Mouse (Mus musculus): ENCODE results near the gene Atp13a3.

The Atp13a3 gene

DNA sequence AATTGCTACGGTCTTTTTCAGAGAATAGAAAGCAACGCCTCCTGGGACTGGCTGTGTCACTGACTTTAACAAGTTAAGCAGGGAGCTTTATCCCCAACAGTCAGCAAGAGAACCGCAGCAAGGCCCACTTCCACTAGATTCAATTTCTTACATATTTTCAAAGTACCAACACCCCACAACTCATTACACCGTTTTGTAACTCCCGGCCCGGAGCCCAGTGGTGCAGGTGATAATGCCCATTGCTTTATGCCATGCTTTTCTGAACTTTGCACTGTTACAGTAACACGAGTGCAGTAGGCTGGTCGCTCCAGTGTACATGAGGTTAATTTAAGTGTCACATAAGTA lies 95.6 kb downstream of the Atp13a3 start:
- no peak for DNase-seq

DNA sequence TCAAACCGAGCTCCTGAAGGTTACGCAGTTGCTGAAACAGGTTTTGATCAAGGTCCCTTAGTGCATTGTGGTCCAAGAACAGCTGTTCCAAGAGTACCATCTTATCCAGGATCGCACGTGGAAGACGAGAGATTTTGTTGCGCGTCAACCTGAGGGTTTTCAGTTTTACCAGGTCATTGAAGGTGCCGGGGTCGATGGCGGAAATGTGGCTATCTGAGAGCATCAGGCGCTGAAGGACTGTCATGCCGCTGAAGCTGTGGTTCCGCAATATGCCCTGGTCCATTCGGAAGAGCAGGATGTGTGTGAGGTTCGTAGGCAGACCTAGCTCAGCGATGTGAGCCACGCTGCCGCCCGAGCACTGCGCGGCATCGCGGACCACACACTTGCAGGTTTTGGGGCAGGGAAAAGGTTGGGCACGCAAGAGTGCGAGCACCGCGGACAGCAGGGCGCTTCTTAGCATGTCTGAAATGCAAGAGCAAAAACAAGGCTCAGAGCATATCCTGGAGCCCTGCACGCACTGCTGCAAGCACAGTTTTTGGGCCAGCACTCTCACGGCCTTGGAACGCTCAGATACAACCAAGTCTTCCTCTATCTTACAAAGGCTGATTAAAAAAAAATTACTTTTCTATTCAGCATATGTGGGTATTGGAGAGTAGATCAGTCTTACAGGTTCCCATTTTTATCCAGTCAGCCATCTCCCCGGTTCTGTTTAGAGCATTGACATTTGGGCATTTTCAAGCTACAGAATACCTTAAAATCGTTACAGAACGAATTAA lies 96.2 kb downstream of the Atp13a3 start:
- peak; percentile 48 for DNase-seq

DNA sequence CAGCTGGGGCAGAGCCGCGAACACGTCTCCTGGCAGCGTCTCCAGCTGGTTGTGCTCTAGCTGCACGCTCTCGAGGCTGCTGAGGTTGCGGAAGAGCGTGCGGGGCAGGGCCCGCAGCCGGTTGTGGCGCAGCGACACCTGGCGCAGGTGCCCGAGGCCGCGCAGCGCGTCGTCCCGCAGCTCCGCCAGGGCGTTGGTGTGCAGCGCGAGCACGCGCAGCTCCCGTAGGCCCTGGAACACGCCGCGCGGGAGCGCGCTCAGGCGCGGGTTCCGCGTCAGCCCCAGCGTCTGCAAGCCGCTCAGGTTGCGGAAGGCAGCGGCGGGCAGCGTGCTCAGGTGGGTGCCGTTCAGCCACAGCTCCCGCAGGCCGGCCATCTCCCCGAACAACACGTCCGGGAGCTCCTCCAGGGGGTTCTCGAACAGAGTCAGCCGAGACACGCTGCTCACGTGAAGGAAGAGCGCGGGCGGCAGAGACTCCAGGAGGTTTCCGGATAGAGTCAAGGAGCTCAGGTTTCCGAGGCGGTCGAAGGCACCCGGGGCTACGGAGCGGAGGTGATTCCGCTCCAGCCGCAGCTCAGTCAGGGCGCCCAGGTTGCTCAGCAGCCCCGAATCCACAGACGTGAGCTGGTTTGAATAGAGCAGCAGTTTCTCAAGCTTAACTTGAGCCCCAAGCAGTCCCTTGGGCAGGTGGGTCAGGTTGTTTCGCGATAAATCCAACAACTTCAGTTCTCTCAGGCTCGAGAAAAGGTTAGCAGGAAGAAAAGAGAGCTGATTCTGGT lies 97.0 kb downstream of the Atp13a3 start:
- DNase-seq = peak; percentile 85

DNA sequence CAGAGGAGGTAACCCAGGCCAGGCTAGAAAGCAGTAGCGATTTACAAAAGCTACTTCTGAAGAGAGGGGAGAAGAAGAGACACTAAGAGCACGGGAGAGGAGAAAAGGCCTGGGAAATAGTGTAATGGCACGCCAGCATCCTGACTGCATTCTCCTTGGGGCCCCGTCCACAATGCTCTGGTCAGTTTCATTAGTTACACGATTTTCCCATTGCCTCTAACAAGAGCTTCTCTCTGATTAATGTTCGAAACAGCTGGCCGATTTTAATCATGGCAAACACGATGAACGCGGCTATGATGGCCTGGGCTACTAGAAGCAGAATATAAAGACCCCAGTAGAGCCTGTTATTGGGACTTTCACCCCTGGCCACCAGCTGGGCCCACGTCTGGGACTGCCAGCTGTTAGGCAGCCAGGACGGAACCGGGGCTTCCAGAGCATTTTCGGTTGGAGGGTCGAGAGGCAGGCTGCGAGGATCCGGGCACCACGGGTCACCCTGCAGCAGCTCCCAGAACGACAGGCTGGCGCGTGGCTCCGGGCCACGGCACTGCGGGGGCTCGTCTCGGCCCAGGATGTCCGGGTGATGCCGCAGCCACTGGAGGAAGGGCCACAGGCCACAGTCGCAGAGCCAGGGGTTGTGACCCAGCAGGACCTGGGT lies 97.7 kb downstream of the Atp13a3 start:
- no peak for DNase-seq

DNA sequence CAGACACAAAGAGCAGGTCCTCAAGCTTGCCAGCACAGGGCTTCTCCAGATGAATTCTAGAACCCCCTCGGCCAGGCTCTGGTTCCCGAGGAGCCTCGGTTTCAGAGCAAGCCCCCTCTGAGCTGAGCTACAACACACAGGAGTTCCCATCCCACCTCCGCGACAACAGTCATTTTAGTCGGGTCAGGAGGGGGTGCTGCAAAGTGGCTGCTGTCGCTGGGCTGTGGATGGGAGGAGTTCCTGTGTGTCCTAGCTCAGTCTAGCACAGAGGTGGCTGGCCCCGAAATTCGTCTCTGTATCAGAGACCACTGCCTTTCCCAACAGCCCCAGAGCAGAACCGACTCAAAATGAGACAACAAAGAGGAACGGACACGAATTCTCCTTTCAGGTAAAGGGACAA lies 98.5 kb downstream of the Atp13a3 start:
- no peak for DNase-seq

DNA sequence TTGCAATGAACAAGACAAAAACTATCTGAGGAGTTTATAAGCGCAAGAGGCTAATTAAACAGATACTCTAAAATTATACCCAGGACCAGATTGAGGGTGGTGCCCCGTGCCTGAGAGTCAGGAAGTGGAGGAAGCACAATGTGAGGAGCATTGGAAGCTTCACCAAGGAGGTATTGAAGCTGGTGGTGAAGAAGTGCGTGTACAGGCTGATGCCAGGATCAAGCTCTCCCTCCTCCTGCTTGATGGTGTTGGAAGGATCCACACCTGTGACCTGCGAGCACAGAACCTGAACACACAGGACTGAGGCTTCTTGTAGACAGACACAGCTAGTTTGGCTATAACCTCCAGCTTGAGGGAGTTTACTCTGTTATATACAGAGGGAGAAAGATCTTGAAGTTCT lies 99.7 kb downstream of the Atp13a3 start:
- DNase-seq = no peak

DNA sequence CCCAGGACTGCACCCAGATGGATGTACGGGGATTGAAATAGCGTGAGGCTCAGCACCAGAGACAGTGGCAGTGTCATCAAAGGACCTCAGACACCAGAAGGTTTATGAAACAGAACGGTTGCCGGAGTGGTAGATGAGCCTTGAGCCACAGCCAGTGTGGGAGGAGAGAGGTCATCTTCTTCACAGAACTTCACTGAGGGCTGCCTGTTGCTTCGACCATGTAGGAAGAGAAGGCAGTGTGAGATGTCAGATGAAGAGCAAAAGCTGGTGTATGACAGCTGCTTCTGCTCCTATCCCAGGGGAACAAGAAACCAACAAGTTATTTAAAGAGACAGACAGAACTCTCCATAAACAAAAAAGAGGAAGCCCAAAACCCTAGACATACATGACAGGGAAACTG lies 101.5 kb downstream of the Atp13a3 start:
- no peak for DNase-seq

DNA sequence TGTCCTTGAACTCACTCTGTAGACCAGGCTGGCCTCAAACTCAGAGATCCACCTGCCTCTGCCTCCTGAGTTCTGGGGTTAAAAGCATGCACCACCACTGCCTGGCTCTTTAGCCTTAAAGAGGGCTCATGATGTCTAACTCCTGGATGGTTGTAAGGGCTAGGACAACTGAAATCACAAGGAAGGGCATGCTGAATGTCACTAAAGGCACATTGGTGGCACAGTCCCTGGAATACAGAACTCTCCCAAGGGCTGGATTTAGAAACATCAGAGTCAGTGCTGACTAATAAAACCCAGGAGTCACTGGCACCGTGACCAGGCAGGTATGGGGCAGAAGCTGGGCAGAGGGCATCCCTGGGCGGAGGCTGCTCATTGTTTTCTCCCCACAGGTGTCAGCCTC lies 102.4 kb downstream of the Atp13a3 start:
- no peak for DNase-seq

DNA sequence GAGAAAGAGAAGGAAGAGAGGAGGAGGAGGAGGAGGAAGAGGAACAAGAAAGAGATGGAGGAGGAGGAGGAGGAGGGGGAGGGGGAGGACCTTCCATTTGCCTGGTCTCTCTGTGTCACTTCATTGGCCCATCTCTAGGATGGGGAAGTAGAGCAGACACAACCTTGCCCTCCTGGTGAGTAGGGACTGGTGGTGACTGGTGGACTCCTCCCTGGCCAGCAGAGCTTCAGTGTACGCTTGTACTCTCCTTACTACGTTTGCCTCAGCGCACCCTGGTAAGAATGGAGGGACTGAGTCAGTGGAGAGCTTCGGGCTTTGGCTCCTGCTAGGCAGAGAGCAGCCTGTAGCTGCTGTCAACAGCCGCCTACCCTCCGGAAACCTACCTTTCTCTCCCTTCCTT lies 103.1 kb downstream of the Atp13a3 start:
- no peak for DNase-seq

DNA sequence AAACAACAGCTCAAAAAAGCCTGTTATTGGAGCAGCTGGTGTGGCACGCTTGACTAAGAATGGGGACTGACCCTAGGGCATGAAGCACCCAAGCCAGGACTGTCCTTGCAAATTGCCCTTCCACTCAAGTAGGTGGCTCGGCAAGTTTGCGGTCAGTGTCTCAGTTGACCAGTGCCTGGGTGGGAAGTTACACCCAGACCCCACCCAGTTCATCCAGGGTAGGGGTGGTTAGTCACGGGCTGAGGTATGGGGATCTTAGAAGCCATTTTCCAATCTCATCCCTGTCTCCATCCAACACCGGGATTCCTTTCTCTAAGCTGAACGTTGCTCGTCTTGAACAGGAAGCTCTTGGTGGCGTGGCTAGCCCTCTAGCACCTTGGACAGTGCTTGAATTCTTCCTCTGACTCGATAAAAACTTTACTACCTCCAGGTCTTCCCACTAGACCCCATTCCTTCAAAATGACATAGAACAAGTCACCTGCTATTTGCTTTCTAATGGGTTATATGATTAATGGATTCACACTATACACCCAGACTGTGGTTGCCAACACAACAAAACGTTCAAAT lies 106.0 kb downstream of the Atp13a3 start:
- no peak for DNase-seq

DNA sequence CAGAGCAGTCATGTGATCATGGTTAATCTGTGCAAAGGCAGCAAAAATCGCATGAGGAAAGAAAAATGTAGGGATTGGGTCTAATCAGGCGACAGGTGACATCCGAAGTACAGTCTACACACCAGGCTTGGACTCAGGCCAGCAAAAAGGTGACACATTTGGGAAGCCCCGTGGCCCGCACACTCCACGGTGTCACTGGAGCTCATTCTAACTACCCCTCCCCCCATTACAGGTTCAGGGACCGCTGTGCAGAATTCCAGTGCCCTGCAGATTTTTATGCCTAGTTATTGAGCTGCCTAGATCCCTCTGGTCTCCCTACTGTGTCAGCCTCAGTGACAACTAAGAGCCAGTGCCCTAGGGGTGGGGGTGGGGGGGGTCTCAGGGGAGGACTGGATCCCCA lies 108.3 kb downstream of the Atp13a3 start:
- no peak for DNase-seq

DNA sequence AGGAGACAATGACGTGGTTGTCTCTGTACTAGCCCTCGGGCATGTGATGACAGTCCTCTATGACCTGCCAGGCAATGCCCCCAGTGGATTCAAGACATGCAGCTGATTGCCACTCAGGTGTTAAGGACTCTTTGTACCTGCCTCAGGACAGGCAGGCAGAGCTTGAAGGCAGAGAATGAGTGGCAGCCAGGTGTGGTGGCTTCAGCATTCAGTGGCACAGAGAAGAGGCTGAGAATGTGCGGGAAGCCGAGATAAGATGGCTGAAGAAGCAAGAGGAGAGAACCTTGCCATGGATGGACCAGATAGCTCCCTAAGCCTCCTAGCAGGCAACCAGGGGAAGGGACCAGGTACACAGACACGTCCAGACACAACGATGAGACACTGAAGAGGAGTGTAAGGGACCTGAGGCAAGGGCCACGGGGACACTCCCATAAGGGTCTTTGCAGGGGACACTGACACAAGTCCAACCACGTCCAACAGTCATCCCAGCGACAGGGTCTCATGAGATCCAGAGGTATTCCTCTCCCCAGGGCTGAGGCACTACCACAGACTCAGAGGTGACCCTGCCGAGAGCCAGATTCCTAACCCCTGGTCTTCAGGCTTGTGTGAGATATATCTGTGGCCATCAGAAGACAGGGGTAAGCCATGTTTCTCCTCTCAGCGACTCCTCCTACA lies 109.0 kb downstream of the Atp13a3 start:
- DNase-seq = no peak

DNA sequence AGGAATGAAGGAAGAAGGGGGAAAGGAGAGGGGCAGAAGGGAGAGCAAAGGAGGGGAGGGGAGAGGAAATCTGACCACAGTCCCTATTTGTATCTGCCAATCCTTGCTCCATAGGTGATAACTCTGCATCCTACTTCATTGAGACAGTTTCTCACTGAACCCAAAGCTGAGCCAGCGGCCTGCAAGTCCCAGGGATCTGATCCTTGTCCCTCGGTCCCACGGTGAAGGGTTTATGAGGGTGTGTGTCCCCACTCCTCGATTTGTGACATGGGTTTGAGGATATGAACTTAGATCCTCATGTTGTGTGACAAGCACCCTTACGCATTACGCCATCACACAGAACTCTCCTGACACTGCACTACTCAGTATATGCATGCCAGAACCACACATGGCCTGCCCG lies 110.7 kb downstream of the Atp13a3 start:
- no peak for DNase-seq

DNA sequence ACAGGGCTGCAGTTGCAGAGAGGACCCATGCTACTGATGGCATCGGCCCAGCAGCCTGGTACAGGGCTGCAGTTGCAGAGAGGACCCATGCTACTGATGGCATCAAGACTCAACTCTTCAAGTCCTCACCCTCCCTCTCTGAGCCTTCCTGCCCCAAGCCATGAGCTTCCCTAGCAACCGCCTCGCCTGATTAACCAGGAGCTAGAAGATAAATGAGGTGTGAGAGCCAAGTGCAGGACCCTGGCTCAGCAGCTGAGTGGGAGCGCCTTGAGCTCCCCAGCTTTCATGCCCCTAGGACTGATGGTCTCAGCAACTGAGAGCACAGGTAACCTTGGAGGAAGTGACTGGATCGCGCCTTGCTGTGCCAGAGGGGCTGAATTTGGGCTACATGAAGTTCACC lies 115.3 kb downstream of the Atp13a3 start:
- no peak for DNase-seq

DNA sequence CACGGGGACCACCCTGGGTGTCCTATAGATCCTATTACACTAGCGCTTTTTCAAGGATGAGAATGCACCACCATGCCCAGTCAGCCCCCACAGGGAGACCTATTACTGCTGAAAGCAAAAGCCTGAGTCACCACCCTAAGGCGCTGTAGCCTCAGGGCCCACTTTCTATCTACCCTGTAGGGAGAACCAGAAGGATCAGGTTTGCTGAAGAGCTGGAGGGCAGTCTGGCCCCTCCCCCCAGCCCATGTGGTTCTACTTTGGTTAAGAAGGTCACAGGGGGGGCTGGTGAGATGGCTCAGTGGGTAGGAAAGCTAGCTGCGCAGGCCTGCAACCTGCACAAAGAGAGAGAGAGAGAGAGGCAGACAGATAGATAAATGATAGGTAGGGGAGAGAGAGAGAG lies 120.1 kb downstream of the Atp13a3 start:
- DNase-seq = no peak

DNA sequence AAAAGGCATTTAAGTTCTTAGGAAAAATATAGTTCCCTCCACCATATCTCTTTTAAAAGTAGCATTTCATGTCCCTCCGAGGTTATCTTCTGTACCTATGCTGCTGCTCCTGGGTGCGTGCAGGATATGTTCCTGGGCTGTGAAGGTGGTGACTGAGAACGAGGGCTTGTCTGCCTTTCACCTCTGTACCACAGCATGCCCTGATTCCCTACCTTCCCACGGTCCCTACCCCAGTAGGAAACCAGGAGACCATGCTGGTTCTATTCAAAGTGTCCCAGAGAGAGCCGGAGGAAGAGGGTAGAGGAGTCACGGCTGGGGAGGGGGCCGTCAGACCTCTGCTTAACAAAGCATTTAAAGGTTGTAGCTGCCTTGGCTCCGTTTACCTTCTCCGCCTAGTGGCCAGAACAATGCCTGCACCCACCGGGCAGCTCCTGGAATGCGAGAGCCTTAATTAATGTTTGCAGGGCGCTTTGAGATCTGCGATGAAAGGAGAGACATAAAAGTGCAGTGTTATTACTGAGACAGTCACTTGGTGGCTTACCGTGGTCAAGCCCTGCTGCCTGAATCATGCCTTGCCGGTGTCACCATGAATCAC lies 121.9 kb downstream of the Atp13a3 start:
- DNase-seq = no peak

DNA sequence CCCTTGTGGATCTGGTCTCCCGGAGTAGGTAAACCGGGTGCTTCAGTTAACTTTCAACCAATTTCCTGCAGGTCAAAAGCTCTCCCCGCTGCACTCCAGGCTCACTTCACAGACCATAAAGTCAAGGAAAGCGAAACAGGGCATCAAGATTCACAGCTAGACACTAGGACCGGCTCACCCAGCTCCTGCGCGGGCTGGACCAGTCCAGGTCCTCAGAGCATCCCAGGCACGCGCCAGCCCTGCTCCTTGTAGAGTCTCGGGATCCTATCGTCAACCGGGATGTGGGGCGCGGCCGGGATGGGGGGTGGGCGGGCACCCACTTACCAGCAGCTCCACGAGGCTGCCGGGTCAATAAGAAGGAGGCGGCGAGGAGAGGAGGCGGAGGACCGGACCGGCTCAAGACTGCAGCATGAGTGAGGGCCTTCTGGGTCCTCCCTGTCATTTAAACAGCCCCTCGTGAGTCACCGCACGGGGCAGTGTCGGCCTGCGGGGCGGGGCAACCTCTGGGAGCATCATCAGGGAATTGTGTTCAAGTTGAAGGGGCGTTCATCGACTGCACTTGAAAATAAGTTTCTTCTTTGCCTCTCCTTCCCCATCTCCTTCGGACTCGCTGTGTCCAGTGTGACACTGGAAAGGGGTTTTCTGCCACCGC lies 122.8 kb downstream of the Atp13a3 start, which contains the start of gene Lrrc15:
Gene Lrrc15, minus strand, starts transcription at position 413 of the 652 bp plus-strand sequence.
- DNase-seq = no peak

DNA sequence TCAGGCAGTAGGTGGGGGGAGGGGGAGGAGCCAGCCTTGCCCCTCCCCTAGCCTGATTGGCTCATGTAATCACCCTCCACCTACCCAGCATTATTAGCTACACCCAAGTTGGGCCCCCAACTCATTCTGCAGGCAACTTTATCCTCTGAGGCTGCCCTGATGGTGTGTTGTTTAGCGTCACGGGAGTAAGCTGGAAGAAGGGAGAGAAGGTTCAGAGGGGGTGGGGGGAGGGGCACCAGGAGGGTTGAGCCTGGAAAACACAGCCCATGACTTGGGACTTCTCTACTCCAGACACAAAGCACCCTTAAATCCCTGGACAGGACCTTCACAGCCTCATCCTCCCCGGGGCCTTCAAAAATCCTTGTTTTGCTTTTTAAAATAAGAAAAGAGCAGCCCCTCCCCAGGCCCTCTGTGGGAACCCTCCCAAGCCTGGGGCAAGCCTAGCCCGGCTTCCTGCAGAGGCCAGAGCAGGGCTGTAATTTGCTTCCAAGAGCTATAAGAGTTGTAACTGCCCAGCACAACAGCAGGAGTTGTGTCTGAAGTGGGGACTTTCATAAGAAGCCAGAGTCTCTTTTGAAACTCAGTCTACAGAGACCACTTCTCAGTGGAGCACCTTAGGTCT lies 125.0 kb downstream of the Atp13a3 start:
- DNase-seq = no peak

DNA sequence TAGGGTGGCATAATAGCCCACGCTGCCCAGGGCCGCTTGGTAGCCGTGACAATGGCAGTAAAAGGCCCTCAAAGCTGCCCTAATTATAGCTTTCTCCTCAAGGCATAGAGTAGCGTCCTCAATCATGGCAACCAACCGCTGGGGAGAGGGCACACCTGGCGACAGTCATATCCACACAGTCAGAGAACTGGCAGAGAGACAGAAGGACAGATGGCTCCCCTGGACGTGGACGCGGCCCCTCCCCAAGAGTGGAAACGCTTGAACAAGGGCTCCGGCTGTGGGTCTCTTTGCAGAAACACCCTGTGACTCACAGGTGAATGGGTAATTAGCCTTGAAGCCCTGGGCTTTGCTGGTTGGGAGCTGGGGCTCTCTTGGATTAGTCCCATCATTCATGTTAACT lies 127.4 kb downstream of the Atp13a3 start:
- DNase-seq = no peak

DNA sequence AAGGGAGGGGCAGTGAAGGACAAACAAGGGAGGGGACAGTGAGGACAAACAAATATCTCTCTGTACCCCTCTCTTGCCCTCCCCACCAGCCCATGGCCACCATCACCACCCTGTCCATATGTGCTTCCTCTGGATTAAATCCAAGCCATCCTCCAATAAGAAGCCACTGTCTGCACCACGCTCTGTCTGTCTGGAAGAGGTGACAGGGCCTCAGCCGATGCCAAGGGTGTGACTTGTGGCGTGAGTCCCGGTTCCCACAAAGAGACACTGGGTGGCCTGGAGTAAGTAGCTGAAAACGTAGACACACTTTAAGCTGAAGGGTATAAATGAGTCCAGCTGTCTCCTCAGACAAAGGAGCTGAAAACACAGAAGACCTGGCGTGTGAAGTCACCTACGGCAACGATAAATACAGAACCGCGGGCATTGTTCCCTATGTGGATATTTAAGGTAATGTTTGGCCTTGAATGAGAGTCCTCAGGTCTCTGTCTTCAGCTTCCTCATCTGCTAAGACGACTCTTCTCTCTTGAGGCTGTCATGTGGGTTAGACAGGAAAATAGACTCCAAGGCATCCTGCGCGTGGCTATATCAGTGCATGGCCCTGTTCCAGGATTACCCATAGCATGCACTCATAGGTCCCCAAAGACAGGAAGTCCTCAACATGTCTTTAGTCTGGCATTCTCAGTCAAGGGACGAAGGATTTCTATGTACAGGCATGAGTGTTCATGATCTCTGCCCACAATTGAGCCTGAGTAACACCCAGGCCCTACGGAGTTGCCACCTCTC lies 130.0 kb downstream of the Atp13a3 start:
- no peak for DNase-seq

DNA sequence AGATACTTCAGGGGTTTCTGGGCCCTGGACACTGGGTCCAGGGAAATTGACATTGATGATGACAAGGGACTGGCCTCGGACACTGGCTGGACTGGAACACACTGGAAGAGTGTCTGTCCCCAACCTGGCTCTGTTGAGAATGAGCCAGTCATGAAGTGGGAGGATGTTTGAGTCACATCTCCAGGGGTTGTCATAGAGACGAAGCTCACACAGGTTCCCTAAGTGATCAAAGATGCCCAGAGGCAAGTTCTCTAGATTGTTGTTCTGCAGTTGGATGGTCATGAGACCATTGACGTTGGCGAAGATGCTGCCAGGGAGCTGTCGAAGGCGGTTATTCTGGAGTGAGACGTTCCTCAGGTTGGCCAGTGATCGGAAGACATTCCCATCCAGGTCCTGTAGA lies 132.7 kb downstream of the Atp13a3 start:
- no peak for DNase-seq

All from right cerebral cortex, postnatal 25 days (tissue).